Mouse (Mus musculus) forebrain, embryonic 15.5 days (tissue): ENCODE results near the gene Dbh. TPM values are rescaled to one million over a fixed set of nuclear protein-coding genes. Genes with fewer than 3 reads are reported as not detected.

Experiments used
- ATAC-seq: fragments of 200-750 bp; cut with Nextera tagmentation; replicated peaks from 2 replicates; pipeline ENCODE4 v1.8.0; 2017; ENCODE audit warnings: mild to moderate bottlenecking, moderate TSS enrichment, moderate library complexity
- H3K27ac ChIP-seq: fragments of 300-500 bp; sonication (generic); replicated peaks from 2 replicates; pipeline ENCODE4 v1.5.1; 2015; ENCODE audit warnings: mild to moderate bottlenecking, inconsistent platforms
- H3K27me3 ChIP-seq: fragments of 300-500 bp; sonication (generic); 2 replicates; pipeline ENCODE4 v1.6.1; 2015; ENCODE audit warnings: inconsistent platforms
- H3K36me3 ChIP-seq: fragments of 300-500 bp; sonication (generic); 2 replicates; pipeline ENCODE4 v1.6.1; 2015; ENCODE audit warnings: mild to moderate bottlenecking, inconsistent platforms
- H3K4me1 ChIP-seq: fragments of 300-500 bp; sonication (generic); 2 replicates; pipeline ENCODE4 v1.6.1; 2015; ENCODE audit warnings: inconsistent platforms
- H3K4me2 ChIP-seq: fragments of 300-500 bp; sonication (generic); replicated peaks from 2 replicates; pipeline ENCODE4 v1.6.1; 2015; ENCODE audit warnings: mild to moderate bottlenecking, inconsistent platforms
- H3K4me3 ChIP-seq: fragments of 300-500 bp; sonication (generic); 2 replicates; pipeline ENCODE4 v1.5.1; 2015; ENCODE audit warnings: mild to moderate bottlenecking, inconsistent platforms
- H3K9ac ChIP-seq: fragments of 300-500 bp; sonication (generic); replicated peaks from 2 replicates; pipeline ENCODE4 v1.6.1; 2015; ENCODE audit warnings: mild to moderate bottlenecking, inconsistent platforms
- H3K9me3 ChIP-seq: fragments of 300-500 bp; sonication (generic); 2 replicates; pipeline ENCODE4 v1.6.1; 2016; ENCODE audit warnings: inconsistent platforms
- WGBS: fragments of 180-500 bp; shearing (Covaris S2); methylation state at CpG from one replicate; pipeline ENCODE4 v1.1.7; 2015; ENCODE audit warnings: mixed read lengths; 5-methylcytosine and 5-hydroxymethylcytosine counted together
- polyA plus RNA-seq: library from polyadenylated mRNA; unstranded; fragments of >200 nt; fragmentation: Nextera tagmentation; extraction: Ambion mirVana; gene quantifications from 2 replicates; pipeline ENCODE4 v1.2.1, GENCODE M21; 2015

The Dbh gene
- polyA plus RNA-seq: 0.06 TPM in 1 of 2 replicates, not detected in the other

DNA sequence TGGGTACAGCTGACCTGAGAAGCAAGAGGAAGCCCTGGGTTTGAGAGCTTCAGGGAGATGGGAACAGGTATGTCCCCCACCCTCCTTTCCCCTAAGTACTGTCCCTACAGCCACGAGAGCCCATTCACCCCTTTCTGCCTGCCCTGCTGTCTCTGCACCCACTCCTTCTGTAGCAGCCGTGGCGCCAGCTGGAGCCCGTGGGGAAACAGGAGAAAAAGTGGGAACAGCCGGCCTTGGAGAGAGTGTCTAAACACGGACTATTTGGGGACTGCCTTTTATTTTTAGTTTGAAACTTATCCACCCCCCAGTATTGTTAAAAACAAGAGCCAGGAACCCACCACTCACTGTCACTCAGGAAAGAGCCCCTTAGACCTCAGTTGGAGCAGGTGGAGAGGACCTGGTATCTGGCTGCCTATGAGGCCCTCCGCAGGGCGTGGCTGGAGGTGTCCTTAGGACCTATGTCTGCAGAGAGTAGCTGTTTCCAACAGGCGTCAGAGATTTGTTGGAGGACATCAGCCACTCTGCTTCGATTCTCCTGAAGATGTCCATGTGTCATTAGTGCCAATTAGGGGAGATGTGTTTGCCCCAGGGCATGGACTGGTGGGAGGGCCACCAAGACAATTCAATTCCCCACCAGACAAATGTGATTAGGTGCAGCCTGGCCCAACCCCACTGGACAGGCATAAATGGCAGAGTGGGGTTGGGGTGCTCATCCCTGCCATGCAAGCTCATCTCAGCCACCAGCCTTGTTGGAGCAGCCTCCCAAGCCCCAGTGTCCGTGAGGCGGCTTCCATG, at the start of gene Dbh:
Dbh (plus strand) TSS at position 438 of the 795 bp plus-strand sequence.
- Histone ChIP-seq H3K4me1 (peaks cover 8% of the 10 kb centered on the region; the same call in 1 of the 2 replicates), H3K9ac (no peak within 1 kb of the TSS), H3K4me3 (no peak within 1 kb of the TSS), H3K9me3 (no peaks in the 10 kb centered on the region), H3K4me2 (no peak within 1 kb of the TSS), H3K27me3 (no peaks in the 10 kb centered on the region), H3K27ac (no peak within 1 kb of the TSS), H3K36me3 (no peaks in the 10 kb centered on the region)
- 73% methylated on average over 12 of the region's 12 CpGs for WGBS
- no peak for ATAC-seq

DNA sequence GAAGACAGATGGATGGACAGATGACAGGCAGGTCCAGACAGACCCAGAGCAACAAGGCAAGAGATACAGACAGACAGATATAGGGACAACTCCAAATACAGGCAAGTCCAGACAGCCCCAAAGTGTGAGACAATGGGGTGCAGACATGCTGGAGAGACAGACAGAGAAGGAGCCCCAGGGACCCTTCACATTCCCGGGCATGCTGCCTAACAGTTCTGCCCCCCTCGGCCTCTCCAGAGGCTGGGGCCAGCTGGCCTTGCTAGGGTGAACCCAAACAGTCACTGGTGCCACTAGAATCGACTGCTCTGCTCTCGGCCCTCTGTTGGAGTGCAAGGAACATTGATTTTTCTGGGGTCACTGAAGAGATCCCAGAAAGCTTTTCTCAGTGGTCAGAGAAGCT, 46.6 kb upstream of the Dbh start:
- Histone ChIP-seq H3K4me3 (no peak overlapping the region), H3K36me3 (no peaks in the 10 kb centered on the region), H3K4me1 (peaks cover 28% of the 10 kb centered on the region), H3K4me2 (no peak overlapping the region), H3K9me3 (no peaks in the 10 kb centered on the region), H3K9ac (no peak overlapping the region), H3K27me3 (no peaks in the 10 kb centered on the region), H3K27ac (no peak overlapping the region)
- no peak for ATAC-seq
- WGBS: 60% methylated on average over 4 of the region's 4 CpGs

DNA sequence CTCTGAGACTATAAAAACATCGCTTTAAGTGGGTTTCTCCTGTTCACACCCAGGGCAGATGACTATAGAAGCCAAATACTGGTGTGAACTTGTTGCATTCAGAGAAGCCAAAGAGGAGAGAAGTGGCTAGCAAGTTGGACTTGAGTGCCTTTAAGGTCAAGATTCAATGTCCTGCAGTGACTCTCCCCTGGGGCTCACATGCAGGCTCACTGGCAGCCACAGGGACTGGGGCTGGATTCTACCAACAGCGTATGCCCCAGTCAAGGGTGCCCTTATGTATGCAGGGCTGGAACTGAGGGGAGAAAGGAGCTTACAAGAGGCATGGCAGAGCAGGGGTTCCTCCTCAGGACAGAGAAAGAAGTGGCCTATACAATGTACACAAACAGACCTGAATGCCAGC, 45.3 kb upstream of the Dbh start:
- ATAC-seq: no peak
- no peaks in the 10 kb centered on the region; the same call in 1 of the 2 replicates for H3K27me3 ChIP-seq
- H3K4me1 ChIP-seq: peaks cover 28% of the 10 kb centered on the region
- no peak overlapping the region for H3K27ac ChIP-seq
- no peak overlapping the region for H3K4me2 ChIP-seq
- H3K4me3 ChIP-seq: no peak overlapping the region
- no peaks in the 10 kb centered on the region for H3K36me3 ChIP-seq
- no peaks in the 10 kb centered on the region for H3K9me3 ChIP-seq
- 84% methylated on average over 2 of the region's 2 CpGs for WGBS
- H3K9ac ChIP-seq: no peak overlapping the region

DNA sequence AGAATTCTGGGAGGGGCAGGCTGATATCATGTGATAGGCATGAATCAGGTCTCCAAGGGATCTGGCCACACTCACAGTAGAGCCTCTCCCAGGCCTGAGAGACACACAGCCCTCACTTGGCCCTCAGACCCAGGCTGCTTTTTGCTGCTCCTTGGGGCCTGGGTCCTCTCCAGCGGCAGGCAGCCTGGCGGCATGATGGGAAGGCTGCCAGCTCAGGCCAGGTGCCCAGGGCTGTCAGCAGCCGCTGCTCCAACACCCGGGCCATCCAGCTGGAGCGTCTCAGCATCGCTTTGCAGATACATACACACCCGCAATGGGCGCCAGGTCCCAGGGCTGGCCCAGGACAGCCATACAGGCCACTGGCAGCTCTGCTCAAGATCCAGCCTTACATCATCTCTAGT, 44.8 kb upstream of the Dbh start:
- Histone ChIP-seq H3K9me3 (no peaks in the 10 kb centered on the region), H3K36me3 (no peaks in the 10 kb centered on the region), H3K27ac (0 out of 2 replicates have a peak overlapping the region, but pooled peaks have one; percentile 32), H3K4me3 (no peak overlapping the region), H3K4me1 (peaks cover 28% of the 10 kb centered on the region), H3K4me2 (no peak overlapping the region), H3K9ac (no peak overlapping the region), H3K27me3 (no peaks in the 10 kb centered on the region; the same call in 1 of the 2 replicates)
- 45% methylated on average over 8 of the region's 8 CpGs for WGBS
- no peak for ATAC-seq

DNA sequence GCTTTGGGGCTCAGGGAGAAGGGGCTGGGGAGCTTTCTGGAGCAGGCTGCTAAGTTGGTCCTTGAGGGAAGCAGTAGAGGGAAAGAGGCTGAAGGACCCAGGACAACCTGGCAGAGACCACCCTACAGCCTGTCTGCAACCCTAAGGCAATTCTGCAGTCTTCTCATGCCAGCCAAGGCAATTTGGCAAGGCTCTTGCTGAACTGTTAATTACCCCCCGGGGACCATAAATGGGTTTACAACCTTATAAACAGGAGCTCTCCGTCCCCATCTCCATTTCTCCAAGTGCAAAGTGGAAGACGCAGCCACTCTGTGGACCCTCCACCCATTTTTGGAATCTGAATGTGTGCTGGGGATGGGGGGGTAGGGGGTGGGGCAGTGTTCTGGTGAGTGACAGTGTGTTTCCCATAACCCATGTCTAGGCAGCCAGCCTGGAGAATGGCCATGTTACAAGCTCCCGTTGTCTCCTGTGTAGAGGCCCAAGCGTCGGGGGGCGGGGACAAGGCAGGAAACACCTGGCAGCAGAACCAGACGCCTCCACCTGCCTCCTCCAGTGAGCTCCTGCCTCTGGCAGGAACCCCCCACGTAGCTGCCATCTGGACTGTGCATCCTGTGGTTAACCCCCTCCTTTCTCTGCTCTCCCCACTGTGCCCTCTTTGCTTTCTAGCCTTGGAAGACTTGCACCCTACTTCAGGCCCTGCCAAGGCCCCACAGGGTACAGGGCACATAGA, 43.2 kb upstream of the Dbh start:
- H3K4me1 ChIP-seq: peaks cover 28% of the 10 kb centered on the region
- 0 out of 2 replicates have a peak overlapping the region, but pooled peaks have one; percentile 19 for H3K27ac ChIP-seq
- H3K9ac ChIP-seq: no peak overlapping the region
- H3K27me3 ChIP-seq: no peaks in the 10 kb centered on the region; the same call in 1 of the 2 replicates
- peak; percentile 23; the same call in 1 of the 2 replicates for ATAC-seq
- 20% methylated on average over 9 of the region's 9 CpGs for WGBS
- H3K4me2 ChIP-seq: no peak overlapping the region
- H3K4me3 ChIP-seq: no peak overlapping the region
- H3K36me3 ChIP-seq: no peaks in the 10 kb centered on the region
- H3K9me3 ChIP-seq: no peaks in the 10 kb centered on the region

DNA sequence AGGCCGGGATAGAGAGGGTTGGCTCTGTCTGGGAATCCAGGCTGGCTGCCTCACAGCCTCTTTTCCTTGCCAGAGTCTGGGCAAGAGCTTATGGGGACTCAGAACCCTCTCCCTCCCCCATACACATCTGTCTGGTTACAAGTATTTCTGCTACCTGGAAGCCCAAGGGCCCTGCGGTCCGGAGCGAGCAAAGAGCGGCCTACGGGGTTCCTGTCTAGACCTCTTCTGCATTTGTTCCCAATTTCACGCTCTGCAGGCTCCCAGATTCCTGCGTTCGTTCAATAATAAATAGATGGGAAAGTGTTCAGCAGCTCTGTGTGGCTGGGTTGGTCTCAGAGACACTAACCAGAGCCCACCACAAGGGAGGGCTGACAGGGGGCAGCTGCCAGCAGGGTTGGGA, 42.5 kb upstream of the Dbh start:
- ATAC-seq: no peak
- H3K4me1 ChIP-seq: peaks cover 28% of the 10 kb centered on the region
- H3K36me3 ChIP-seq: no peaks in the 10 kb centered on the region
- no peak overlapping the region for H3K27ac ChIP-seq
- 38% methylated on average over 9 of the region's 9 CpGs for WGBS
- H3K9ac ChIP-seq: no peak overlapping the region
- H3K27me3 ChIP-seq: no peaks in the 10 kb centered on the region; the same call in 1 of the 2 replicates
- no peak overlapping the region for H3K4me2 ChIP-seq
- no peak overlapping the region for H3K4me3 ChIP-seq
- H3K9me3 ChIP-seq: no peaks in the 10 kb centered on the region

DNA sequence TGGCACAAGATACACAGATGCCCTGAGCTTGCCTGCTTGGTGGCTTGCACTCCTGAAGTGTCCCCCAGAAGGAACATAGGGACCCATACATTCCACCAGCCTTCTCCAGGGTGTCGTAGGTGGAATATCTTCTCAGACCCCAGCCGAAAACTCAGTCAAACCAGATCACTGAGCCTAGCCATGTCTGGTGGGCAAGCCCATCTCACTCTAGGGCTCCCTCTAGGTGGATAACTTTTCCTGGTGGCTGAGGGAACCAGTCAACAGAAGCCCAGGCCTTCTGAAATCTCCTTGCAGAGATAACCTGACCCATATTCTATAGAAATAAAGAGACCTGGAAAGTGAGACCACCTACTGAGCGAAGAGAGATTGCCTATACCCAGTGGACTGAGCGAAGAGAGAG, 41.9 kb upstream of the Dbh start:
- H3K9ac ChIP-seq: no peak overlapping the region
- H3K4me2 ChIP-seq: no peak overlapping the region
- peaks cover 28% of the 10 kb centered on the region for H3K4me1 ChIP-seq
- no peak overlapping the region for H3K4me3 ChIP-seq
- H3K36me3 ChIP-seq: no peaks in the 10 kb centered on the region
- H3K27ac ChIP-seq: no peak overlapping the region
- H3K27me3 ChIP-seq: no peaks in the 10 kb centered on the region; the same call in 1 of the 2 replicates
- no peaks in the 10 kb centered on the region for H3K9me3 ChIP-seq
- ATAC-seq: no peak
- WGBS: 93% methylated on average over 4 of the region's 4 CpGs

DNA sequence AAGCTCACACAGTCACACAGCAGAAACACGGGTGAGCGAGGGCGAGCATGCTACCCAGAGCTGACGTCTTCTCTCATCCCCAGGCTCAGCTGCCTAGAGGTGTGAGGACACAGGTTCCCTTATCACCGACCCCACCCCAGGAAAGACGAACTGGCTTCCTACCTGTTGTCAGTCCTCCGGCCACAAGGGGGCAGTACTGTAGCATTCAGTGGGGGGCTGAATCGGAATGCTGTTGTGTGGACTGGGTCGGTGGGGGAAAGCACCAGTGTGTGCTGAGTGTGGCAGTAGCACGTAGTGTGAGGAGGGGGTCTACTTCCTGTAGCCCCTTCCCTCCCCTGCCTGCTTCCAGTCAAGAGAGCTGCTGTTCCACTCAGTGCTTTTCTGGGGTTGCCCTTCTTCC, 39.1 kb upstream of the Dbh start:
- Histone ChIP-seq H3K4me1 (peaks cover 19% of the 10 kb centered on the region), H3K4me2 (no peak overlapping the region), H3K27me3 (no peaks in the 10 kb centered on the region; the same call in 1 of the 2 replicates), H3K4me3 (no peak overlapping the region), H3K9me3 (no peaks in the 10 kb centered on the region), H3K9ac (no peak overlapping the region), H3K36me3 (no peaks in the 10 kb centered on the region), H3K27ac (no peak overlapping the region)
- WGBS: 43% methylated on average over 10 of the region's 10 CpGs
- ATAC-seq: no peak

DNA sequence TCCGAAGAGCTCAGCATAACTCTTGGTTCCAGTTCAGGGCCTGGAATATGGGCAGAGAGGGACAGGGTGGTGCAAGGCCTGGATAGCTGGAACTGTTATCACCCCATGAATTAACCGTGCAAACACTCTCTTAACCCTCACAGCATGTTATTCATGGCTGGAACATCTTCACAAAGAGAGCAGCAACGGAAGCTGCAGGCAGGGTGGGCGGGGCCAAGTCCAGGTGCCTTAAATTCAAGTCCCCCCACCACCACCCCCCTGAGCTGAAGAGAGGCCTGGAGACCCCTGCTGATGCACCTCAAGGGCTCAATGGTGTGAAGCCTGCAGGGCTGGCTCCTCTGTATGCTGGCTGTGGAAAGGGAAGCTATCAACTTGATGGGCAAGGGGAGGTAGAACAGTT, 38.5 kb upstream of the Dbh start:
- ATAC-seq: no peak
- WGBS: 59% methylated on average over 4 of the region's 4 CpGs
- Histone ChIP-seq H3K9me3 (no peaks in the 10 kb centered on the region), H3K36me3 (no peaks in the 10 kb centered on the region), H3K4me2 (no peak overlapping the region), H3K27me3 (no peaks in the 10 kb centered on the region; the same call in 1 of the 2 replicates), H3K9ac (no peak overlapping the region), H3K4me3 (no peak overlapping the region), H3K27ac (no peak overlapping the region), H3K4me1 (peaks cover 14% of the 10 kb centered on the region)

DNA sequence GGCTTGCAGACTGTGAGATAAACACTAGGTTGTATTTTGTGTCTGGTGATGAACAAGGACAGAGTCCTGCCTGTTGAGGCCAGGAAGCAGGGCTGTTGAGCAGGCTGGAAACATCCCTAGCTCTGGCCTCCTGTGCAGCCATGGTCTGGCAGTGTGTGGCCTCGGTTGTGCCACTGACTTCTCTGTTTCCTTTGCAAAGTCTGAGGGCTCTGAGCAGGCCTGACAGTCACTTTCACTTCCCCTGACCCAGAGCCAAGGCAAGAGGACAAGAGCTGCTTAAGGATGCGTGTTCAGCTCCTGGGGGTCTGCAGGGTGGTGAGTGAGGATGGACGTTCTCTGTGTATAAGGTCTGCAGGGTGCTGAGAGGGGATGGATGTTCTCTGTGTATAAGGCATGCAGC, 36.0 kb upstream of the Dbh start:
- Histone ChIP-seq H3K9ac (no peak overlapping the region), H3K4me2 (no peak overlapping the region), H3K4me3 (no peak overlapping the region), H3K4me1 (no peaks in the 10 kb centered on the region), H3K9me3 (no peaks in the 10 kb centered on the region), H3K36me3 (no peaks in the 10 kb centered on the region), H3K27me3 (no peaks in the 10 kb centered on the region; the same call in 1 of the 2 replicates), H3K27ac (no peak overlapping the region)
- 69% methylated on average over 3 of the region's 3 CpGs for WGBS
- no peak for ATAC-seq

DNA sequence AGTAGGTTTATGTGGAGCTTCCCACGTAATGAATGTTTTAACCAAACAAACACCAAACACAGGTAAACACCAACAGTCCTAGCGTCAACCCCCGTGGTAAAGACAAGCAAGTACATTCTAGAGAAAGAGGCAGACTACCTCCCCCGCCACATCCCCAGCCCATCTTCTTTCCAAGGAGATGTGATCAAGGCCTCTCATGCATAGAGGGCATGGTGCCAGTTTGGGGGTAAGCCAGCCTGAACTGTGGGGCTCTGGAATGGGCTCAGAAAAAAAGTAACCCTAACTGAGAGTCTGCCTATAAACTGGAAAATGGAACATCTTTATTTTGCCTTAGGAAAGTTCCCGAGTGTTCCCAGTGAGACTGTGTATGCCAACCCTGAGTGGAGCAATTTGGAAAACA, 29.1 kb upstream of the Dbh start:
- no peaks in the 10 kb centered on the region for H3K4me1 ChIP-seq
- no peak for ATAC-seq
- peaks cover 2% of the 10 kb centered on the region; the same call in 1 of the 2 replicates for H3K27me3 ChIP-seq
- no peaks in the 10 kb centered on the region for H3K9me3 ChIP-seq
- H3K36me3 ChIP-seq: no peaks in the 10 kb centered on the region
- H3K27ac ChIP-seq: no peak overlapping the region
- no peak overlapping the region for H3K4me3 ChIP-seq
- 82% methylated on average over 5 of the region's 5 CpGs for WGBS
- H3K9ac ChIP-seq: no peak overlapping the region
- H3K4me2 ChIP-seq: no peak overlapping the region

DNA sequence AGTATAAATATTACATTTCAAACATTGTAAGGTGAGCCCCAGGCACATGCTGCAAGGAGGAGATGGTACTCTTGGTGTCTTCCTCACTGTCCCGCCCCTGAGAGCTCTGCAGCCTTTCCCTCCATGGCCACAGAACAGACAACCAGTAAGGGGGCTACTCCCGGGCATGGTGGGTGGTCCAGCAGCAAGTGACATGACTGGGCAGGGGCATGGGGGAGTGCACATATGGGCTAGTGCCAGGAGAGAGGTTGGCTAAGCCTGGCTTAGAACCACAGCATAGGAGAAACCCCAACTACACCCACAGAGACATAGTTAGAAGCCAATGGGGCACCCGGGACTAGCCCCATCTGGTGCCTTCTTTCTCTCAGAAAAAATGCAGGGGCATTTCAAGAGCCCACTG, 28.7 kb upstream of the Dbh start:
- ATAC-seq: no peak

More for the DNA sequence above, 28.7 kb upstream of the Dbh start:
- Histone ChIP-seq H3K9me3 (no peaks in the 10 kb centered on the region), H3K9ac (no peak overlapping the region), H3K4me3 (no peak overlapping the region), H3K4me2 (no peak overlapping the region), H3K27me3 (peaks cover 6% of the 10 kb centered on the region; the same call in 1 of the 2 replicates), H3K27ac (no peak overlapping the region), H3K36me3 (no peaks in the 10 kb centered on the region), H3K4me1 (no peaks in the 10 kb centered on the region)
- 70% methylated on average over 3 of the region's 3 CpGs for WGBS
